Mouse (Mus musculus) heart, adult 8-10 months (tissue): ENCODE data around the gene Gtse1. TPM values are rescaled to one million over a fixed set of nuclear protein-coding genes. Genes with fewer than 3 reads are reported as not detected.
"Not testable (repeated sequence)": the region's sequence is repeated elsewhere in the genome, so short reads cannot be mapped to it uniquely, and the experiment has no call there.

Experiments used
- DNase-seq: peaks from one replicate; pipeline ENCODE4 v3.0.0; 2022; ENCODE audit warnings: low spot score
- total RNA-seq, 4 experiments: library from RNA; stranded (reverse); gene quantifications; 2 replicates each; pipeline ENCODE4 v1.2.4; 2022

Gene Gtse1
- under 1 TPM; 0.19 to 0.52 (median 0.29) TPM for total RNA-seq

DNA sequence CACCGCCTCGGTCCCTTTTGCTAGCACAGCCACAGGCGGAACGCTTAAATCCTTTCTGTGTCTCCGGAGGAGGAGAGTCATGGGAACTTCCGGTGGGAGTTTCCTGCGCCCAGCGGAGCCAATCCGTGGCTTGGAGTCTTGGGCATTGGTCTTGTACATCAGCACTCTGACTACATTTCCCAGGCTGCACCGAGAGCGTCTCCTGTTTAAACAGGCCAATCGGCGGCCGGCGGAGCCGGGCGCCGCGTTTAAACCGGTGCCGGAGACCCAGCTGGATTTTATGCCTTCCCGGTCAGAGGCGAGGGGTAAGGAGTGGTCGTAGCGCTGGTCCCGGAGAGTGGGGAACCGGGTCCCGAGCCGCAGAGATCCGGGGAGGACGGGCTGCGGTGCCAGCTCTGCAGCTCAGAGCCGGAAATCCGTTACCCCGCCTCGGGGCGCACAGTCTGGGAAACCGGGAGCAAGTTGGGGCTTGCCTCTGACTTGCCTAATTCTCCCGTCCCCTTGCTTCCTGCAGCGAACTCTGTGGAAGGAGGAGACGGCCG lies at the start of gene Gtse1:
Gene Gtse1, plus strand, starts transcription at position 256 of the 542 bp plus-strand sequence.
- DNase-seq = peak; percentile 97

- DNase-seq = no peak
Observed at GRCm38 (mm10) chr15:85810462-85810805, 49.1 kb upstream of the Gtse1 start.

DNA sequence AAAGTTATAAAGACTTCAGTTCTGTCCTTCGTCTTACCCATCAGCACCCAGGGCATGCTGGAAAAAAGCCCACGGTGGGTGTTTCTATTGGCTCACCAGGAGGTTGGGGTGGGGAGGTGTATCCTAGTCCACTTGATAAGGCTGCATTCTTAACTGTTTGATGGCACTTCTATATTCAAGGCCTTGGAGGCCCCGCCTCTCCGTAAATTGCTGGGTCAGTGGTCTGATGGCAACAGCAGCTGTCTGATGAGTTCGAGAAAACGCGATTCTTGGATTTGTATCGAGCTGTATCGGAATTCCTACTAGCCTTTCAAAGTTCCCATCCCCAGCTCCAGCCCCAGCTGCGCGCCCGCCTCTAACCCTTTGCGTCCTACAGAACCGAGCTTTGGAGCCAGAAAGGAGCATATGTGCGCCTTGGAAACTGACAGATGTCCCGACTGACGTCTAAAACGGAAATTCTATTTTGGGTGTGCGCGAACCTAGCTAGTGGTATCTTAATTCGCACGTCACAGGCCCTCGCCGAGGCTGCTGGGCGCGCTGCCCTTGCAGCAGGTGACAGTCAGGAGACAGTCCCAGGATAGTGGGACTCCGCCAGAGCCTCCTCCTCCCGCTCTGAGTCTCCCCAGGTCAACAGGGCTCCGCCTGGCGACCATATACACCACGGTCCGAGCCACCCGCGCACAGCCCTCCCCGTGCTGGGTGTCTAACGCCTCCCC lies 48.6 kb upstream of the Gtse1 start:
- DNase-seq = peak; percentile 83

DNA sequence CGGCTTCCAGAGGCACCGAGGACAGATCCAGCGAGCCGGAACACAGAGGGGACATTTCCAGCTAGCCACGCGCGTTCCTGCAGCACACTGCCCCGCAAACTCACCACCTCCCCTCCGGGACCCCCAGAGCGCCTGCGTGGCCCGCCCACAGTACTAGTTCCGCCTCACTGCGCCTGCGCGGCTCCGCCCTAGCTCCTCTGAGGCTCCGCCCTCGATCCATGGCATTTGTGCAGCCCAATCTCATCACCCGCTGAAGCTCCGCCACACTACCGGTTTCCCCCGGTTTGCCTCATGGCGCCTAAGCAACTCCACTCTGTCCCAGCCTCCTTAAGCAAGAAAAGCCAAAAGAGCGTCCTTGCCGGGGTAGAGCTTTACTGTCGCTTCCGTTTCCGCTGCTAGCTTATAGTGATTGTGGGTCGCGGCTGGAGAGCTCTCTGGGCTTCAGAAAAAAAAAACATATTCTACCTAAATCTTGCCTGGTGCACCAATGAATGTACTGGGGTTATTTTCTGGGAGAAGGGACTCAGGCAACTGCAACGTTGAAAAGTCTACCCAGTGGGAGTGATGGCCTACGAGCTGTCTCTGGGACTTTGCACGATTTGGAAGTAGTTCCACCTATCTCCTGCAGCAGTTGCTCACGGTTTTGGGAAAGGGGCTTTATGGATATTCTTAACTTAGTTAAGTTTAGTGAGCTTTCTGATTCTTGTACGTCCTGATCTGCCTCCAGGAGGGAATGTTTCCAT lies 47.8 kb upstream of the Gtse1 start, which contains the start of gene Cdpf1:
Gene Cdpf1, minus strand, starts transcription at position 163 of the 743 bp plus-strand sequence.
- peak; percentile 100 for DNase-seq

- no peak for DNase-seq
Observed at GRCm38 (mm10) chr15:85813428-85813827, 46.1 kb upstream of the Gtse1 start.

DNA sequence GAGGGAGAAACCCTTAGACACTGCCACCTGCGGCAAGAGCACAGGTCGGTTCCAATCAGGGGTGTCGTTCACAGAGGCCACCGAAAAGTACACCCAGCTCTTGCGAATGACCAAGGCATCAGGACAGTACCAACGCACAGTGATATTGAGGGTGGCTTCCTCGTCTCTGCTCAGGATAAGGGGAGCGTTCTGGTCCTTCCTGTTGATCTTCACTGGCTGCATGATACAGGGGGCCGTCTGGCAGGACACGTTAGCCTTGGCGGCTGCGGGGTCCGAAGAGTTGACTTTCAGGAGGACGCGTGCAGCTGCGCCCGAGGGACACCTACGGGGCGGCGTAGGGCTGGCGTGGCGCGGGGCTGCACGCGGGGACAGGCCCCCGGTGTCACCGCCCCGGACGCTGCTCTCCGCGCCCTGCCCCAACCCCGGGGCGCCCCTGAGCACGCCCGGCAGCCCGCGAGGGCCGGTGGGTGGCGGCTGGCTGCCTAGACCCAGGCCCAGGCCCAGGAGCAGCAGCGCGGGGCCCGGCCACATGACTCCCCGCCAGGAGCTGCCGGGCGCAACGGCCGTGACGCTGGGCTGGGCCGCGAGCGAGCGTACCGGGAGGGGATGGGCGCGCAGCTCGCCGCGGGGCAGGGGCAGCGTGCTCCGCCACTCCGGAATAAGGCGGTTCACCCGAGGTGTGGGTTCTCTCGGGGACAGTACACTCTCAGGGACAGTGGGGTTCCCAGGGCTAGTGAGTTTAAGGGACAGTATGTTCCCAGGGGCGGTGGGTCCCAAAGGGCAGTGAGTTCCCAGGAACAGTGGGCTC lies 38.1 kb upstream of the Gtse1 start, which contains the start of gene Pkdrej:
Gene Pkdrej, minus strand, starts transcription at position 532 of the 808 bp plus-strand sequence.
- no peak for DNase-seq

DNA sequence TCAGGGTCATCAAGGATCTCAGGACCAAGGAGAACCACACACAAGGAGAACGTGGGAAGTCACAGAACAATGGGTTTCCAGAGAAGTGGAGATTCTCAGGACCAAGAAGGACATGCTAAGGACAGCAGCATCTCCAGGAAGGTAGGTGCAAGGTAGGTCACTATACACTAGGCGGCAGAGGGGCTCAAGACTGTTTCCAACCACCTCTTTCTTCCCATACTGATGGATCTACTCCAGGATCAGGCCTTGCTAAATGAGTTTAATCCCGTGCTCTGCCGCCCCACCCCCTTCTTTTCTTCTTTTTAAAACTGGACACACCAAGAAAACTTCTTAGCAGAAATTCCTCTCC lies 37.6 kb upstream of the Gtse1 start:
- no peak for DNase-seq

- no peak for DNase-seq
Observed at GRCm38 (mm10) chr15:85826676-85827075, 32.9 kb upstream of the Gtse1 start.

- no peak for DNase-seq
Observed at GRCm38 (mm10) chr15:85828071-85828470, 31.5 kb upstream of the Gtse1 start.

DNA sequence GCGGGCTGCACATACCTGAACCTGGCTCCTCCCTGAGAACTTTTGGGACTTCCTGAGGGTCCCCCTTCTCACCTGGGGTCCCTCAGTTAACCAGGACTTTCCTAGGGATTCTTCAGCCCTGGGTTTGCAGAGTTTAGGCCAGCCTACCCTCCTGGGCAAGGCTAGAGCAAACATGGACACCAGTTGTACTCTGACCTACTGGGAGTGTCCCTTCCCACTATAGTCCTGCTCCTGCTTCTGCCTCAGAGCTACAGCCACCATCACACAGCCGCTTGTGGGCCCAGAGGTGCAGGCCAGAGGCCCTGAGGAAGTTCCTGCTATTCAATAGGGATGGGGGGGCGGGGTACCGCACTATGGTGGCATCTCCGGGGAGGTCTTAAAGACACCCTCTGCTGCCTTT lies 30.1 kb upstream of the Gtse1 start:
- DNase-seq = no peak

DNA sequence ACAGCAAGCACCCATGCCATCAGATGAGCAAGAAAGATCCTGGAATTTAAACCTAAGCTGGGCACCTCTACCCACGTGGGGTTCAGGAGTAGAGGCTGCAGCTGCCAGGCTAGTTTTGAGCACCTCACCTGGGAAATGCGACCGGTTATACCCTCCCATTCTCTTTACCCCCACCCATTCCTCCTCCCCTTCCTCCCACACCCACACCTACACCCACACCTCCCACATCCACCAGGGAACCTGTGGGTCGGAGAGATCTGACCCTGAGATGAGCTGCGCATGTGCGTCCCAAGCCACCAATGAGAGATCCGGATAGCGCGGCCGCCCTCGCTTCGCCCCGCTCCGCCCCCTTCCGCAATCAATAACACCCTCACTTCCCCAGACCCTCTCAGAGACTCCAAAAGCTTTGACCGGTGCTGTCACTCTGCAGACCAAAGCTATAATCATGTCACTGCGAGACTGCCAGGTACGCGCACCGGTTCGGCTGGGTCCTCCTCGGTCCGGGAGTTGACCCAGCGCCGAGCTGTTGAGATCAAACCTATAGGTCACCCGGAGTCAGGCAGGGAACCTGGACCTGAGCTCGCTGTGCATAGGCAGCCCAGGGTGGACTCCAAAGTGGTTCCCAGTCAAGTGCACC lies 27.5 kb upstream of the Gtse1 start, which contains the start of gene Ttc38:
Gene Ttc38, plus strand, starts transcription at position 353 of the 637 bp plus-strand sequence.
- peak; percentile 87 for DNase-seq

- DNase-seq = no peak
Observed at GRCm38 (mm10) chr15:85832599-85832998, 26.9 kb upstream of the Gtse1 start.

DNA sequence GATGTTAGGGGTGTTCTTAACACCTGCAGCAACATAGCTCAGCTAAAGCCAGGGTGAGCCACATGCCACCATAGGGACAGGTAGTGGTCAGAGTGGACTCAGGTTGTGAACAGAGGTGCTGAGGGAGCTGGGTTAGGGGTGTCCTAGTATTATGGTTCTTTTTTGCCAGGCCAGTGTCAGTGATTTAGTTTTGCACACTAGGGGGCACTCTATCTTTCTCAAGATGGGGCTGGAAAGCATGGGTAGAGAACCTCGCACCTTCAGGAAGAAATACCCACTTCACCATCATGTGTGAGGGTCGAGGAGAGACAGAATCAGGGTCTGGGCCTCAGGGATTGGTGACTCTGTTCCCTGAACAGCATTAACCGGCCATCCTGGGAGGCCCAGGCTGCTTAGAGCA lies 24.2 kb upstream of the Gtse1 start:
- no peak for DNase-seq

DNA sequence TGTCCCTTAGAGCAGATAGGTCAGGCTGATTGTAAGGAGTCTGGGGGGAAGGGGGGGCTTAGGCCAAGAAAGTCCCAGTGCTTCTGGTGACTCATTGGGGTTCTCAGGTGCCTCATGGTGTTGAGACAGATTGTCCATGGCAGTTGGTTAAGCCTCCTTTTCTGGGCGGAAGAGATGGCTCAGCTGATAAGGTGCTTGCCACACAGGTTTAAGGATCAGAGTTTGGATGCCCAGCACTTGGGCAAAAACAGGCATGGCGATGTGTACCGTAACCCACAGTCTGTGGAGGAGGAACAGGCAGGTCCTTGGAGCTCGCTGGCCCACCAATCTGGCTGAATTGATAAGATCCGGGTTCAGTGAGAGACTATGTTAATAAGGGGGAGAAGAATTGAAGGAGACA lies 22.7 kb upstream of the Gtse1 start:
- no peak for DNase-seq

DNA sequence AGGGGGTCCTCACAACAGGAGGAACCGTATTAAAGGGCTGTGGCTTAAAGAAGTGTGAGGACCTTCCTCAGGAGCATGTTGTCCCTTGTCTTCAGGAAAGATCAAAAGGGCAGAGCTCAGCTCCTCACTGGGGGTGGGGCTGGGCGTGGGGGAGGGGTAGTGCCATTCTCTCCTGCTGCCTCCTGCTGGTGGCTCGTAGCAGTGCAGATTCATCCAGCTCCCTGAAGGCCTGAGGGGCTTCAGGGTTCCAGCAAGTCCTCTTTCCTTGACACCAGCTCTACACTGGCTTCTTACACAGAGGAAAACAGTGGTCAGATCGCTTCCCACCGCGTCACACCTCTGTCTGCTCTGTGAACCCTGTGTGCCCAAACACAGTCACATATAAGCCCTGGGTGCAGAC lies 18.6 kb upstream of the Gtse1 start:
- no peak for DNase-seq

DNA sequence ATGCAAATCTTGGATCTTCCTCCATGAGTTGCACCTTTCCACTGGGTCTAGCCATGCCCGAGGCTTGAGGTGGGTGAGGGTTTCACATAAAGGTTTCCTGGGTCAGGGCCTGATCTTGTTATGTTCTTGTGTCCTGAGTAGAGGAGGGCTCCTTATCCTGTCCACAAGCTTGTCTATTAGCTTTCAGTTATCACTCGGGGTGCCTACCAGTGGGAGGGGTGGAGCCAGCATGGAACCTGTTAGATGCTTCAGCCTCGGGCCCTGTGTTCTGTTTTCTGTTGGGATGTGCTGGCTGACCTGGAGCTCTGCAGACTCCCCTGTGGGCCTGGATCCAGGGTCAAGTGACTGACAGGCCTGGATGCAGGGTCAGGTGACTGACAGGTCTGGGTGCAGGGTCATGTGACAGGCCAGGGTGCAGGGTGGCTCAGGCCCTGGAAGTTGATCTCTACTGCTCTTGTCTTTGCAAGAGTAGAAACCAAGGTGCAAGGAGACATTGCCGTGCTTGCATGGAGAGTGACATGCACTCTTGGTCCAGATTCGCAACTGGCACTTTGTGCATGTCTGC lies 17.7 kb upstream of the Gtse1 start:
- no peak for DNase-seq

DNA sequence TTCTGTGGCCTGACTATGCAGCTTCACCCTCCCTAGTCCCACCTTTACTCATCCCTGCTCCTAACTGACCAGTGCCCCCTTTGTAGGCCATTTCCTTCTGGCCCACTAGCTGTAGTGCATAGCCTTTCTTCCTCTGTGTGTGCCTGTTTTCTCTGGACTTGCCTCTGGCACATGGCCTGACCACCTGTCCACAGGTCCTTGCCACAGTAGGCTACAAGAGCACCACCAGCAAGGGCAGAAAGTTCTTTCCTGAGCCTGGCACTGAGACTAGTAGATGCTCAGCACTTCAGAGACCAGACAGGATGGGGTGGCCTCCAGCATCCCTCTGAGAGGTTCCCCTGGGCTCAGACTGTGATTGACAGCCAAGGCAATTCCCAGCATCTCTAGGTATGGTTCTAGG lies 14.5 kb upstream of the Gtse1 start:
- no peak for DNase-seq

- DNase-seq = no peak
Observed at GRCm38 (mm10) chr15:85851656-85852392, 7.7 kb upstream of the Gtse1 start.

GRCm38 (mm10) chr15:85858980-85859489 lies 510 bp upstream of the Gtse1 start:
- DNase-seq = no peak

DNA sequence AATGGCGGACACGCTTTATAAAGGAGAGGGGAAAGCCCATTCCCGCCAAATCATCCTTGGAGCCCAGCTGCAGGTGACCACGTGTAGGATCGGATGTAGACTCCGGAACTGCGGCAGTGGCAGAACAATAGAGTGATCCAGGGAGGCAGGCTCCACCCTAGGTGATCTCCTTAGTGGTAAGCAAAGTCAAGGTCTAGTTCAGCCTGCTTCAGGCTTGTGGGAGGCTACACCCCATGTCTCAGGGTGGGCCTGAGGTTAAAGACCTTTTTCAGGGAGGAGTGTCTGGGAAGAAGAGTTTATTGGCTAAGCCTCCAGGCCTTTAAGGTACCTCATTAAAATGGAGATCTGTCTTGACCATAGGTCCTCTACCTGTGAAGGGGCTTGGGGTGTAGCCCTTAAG lies 6.4 kb downstream of the Gtse1 start:
- not testable (repeated sequence) for DNase-seq
